Mouse (Mus musculus) midbrain, embryonic 15.5 days (tissue): ENCODE data around the gene Cntnap2. TPM values are rescaled to one million over a fixed set of nuclear protein-coding genes. Genes with fewer than 3 reads are reported as not detected.
A peak's percentile ranks its signal among the peaks of the same experiment; 100 is the strongest.

Experiments
- ATAC-seq: fragments of 200-750 bp; cut with Nextera tagmentation; replicated peaks from 2 replicates; pipeline ENCODE4 v1.8.0; 2017; ENCODE audit warnings: moderate TSS enrichment
- H3K27ac ChIP-seq: fragments of 300-500 bp; sonication (generic); 2 replicates; pipeline ENCODE4 v1.5.1; 2015; ENCODE audit warnings: mild to moderate bottlenecking, inconsistent platforms
- H3K27me3 ChIP-seq: fragments of 300-500 bp; sonication (generic); replicated peaks from 2 replicates; pipeline ENCODE4 v1.6.1; 2015; ENCODE audit warnings: inconsistent platforms
- H3K36me3 ChIP-seq: fragments of 300-500 bp; sonication (generic); replicated peaks from 2 replicates; pipeline ENCODE4 v1.6.1; 2015; ENCODE audit warnings: inconsistent platforms
- H3K4me1 ChIP-seq: fragments of 300-500 bp; sonication (generic); 2 replicates; pipeline ENCODE4 v1.6.1; 2015; ENCODE audit warnings: inconsistent platforms
- H3K4me2 ChIP-seq: fragments of 300-500 bp; sonication (generic); 2 replicates; pipeline ENCODE4 v1.6.1; 2015; ENCODE audit warnings: inconsistent platforms, mild to moderate bottlenecking, moderate library complexity
- H3K4me3 ChIP-seq: fragments of 300-500 bp; sonication (generic); 2 replicates; pipeline ENCODE4 v1.5.1; 2015; ENCODE audit warnings: mild to moderate bottlenecking, inconsistent platforms
- H3K9ac ChIP-seq: fragments of 300-500 bp; sonication (generic); 2 replicates; pipeline ENCODE4 v1.6.1; 2015; ENCODE audit warnings: mild to moderate bottlenecking, inconsistent platforms
- H3K9me3 ChIP-seq: fragments of 300-500 bp; sonication (generic); 2 replicates; pipeline ENCODE4 v1.6.1; 2016; ENCODE audit warnings: inconsistent platforms
- WGBS: fragments of 180-500 bp; shearing (Covaris S2); methylation state at CpG from one replicate; pipeline ENCODE4 v1.1.7; 2015; ENCODE audit warnings: mixed read lengths; 5-methylcytosine and 5-hydroxymethylcytosine counted together
- polyA plus RNA-seq: library from polyadenylated mRNA; unstranded; fragments of >200 nt; fragmentation: Nextera tagmentation; extraction: Ambion mirVana; gene quantifications from 2 replicates; pipeline ENCODE4 v1.2.1, GENCODE M21; 2015

The Cntnap2 gene
- polyA plus RNA-seq, 1 experiment from 2014 or later = 68.3 TPM

DNA sequence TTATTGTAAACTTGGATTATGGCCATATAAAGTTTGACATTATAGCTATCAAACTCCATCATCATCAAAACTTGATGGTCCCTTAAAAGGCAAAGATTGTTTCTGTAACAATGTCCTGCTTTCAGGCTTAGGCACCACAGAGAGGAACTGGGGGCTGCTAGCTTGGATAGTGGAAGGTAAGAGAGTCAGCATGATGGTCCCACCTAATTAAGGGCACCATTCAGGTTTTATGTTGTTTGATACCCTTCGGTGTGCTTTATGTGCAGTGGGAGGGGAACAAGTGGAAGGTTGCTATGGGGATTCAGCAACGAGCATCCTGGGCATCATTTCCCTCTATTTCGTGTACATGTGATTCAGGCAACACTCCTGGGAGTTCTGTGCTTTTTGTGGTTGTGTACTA, 1797.5 kb downstream of the Cntnap2 start:
- Histone ChIP-seq H3K4me1 (peaks cover 7% of the 10 kb centered on the region; the same call in 1 of the 2 replicates), H3K27ac (no peak overlapping the region), H3K9me3 (no peaks in the 10 kb centered on the region), H3K36me3 (no peaks in the 10 kb centered on the region), H3K9ac (no peak overlapping the region), H3K27me3 (no peaks in the 10 kb centered on the region), H3K4me2 (no peak overlapping the region), H3K4me3 (no peak overlapping the region)
- ATAC-seq = no peak
- 75% methylated on average over 3 of the region's 3 CpGs for WGBS

DNA sequence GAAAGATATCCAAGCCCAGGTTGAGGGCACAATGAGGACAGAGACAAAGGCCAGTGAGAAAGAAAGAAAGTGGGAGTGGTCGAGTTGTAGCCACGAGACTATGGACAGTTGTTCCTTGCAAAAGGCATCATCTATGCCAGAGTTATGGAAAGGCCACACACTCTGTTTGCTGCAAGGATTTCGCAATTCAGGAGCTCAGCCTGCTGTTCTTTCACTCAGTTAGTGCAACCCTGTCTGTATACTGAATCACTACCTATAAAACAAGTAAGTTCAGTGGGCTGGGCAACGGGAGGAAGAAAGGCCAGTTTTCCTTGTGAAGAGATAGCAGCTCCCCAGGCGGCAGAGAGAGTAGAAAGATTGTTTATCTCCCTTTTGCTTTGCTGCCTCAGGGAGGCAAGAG, 1801.9 kb downstream of the Cntnap2 start:
- Histone ChIP-seq H3K9ac (no peak overlapping the region), H3K27ac (no peak overlapping the region), H3K4me2 (no peak overlapping the region), H3K27me3 (no peaks in the 10 kb centered on the region), H3K4me3 (no peak overlapping the region), H3K36me3 (no peaks in the 10 kb centered on the region), H3K9me3 (no peaks in the 10 kb centered on the region), H3K4me1 (peaks cover 7% of the 10 kb centered on the region; the same call in 1 of the 2 replicates)
- ATAC-seq = no peak
- WGBS = 10% methylated on average over 5 of the region's 5 CpGs

DNA sequence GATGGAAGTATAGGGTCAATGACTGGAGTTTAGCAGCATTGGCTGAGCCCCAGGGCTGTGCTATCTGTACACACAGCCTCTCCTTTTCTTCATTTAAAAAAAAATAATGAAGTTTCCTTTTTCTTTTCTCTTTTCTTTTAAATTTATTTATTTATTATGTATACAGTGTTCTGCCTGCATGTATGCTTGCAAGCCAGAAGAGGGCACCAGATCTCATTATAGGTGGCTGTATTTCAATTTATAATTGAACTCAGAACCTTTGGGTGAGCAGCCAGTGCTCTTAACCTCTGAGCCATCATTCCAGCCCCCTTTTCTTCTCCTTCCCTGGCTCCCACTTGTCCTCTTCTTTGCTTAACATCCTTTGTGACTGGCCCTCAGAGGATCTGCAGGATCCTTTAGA, 1807.2 kb downstream of the Cntnap2 start:
- Histone ChIP-seq H3K4me1 (peaks cover 1% of the 10 kb centered on the region; the same call in 1 of the 2 replicates), H3K9ac (no peak overlapping the region), H3K9me3 (no peaks in the 10 kb centered on the region), H3K4me2 (no peak overlapping the region), H3K27me3 (no peaks in the 10 kb centered on the region), H3K36me3 (no peaks in the 10 kb centered on the region), H3K27ac (no peak overlapping the region), H3K4me3 (no peak overlapping the region)
- no peak for ATAC-seq

DNA sequence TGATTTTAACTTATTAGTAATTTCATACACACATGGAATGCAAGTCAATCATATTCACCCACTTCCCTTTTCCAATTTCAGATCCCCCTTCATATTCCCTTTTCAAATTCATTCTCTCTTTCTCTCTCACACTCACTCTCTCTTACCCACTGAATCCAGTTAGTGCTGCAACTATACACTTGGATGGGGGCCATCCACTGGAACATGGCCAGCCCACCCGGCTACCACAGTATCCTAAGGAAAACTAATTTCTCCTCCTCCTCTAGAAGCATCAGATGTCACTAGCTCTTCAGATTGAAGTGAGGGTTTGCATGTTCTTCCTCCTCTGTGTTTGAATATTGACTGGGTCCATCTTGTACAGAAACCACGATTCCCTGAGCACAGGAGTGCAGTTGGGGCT, 1827.1 kb downstream of the Cntnap2 start:
- no peaks in the 10 kb centered on the region for H3K27me3 ChIP-seq
- 75% methylated on average over 2 of the region's 2 CpGs for WGBS
- H3K9ac ChIP-seq = no peak overlapping the region
- H3K4me1 ChIP-seq = no peaks in the 10 kb centered on the region
- H3K4me2 ChIP-seq = no peak overlapping the region
- H3K27ac ChIP-seq = no peak overlapping the region
- ATAC-seq = no peak
- H3K9me3 ChIP-seq = no peaks in the 10 kb centered on the region
- H3K4me3 ChIP-seq = no peak overlapping the region
- H3K36me3 ChIP-seq = no peaks in the 10 kb centered on the region

DNA sequence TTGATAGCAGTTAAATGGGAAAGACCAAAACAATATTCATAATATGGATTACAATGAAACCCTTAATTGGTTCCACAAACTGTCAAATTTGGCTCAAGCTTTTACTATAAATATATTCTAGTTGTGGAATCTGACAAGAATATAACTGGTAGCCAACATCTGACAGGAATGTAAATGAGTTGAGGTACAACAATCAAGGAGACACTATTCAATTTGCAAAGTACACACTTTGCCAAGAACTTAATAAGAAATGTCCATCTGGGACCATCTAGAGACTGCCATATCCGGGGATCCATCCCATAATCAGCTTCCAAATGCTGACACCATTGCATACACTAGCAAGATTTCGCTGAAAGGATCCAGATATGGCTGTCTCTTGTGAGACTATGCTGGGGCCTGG, 1850.0 kb downstream of the Cntnap2 start:
- ATAC-seq = no peak
- Histone ChIP-seq H3K9me3 (no peaks in the 10 kb centered on the region), H3K27ac (no peak overlapping the region), H3K4me1 (no peaks in the 10 kb centered on the region), H3K27me3 (no peaks in the 10 kb centered on the region), H3K4me3 (no peak overlapping the region), H3K9ac (no peak overlapping the region), H3K36me3 (no peaks in the 10 kb centered on the region), H3K4me2 (no peak overlapping the region)
- 80% methylated on average over 2 of the region's 2 CpGs for WGBS

DNA sequence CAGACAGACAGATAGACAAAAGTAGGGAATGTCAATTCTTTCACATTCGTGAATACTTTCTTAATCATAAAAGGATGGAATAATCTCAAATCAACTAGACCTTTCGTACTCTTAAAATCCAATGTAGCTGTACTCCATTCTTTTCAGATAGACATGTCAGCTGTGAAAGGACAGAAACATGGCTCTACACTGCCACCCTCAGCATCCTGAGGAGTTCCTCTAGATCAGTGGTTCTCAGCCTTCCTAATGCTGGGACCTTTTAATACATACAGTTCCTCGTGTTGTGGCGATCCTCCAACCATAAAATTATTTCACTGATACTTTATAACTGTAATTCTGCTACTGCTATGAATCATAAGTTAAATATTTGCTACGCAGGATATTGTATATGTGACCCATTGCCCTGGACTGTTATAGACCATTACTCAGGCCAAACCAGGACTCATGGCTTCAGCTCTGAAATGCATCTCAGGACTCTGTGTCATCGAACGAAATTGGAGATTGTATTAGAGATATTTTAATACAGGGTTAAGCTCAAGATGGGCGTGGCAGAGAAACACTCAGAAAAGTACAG, 1859.6 kb downstream of the Cntnap2 start:
- no peak for ATAC-seq
- H3K36me3 ChIP-seq = no peaks in the 10 kb centered on the region
- no peaks in the 10 kb centered on the region for H3K9me3 ChIP-seq
- H3K4me2 ChIP-seq = no peak overlapping the region
- H3K27me3 ChIP-seq = no peaks in the 10 kb centered on the region
- no peaks in the 10 kb centered on the region for H3K4me1 ChIP-seq
- no peak overlapping the region for H3K27ac ChIP-seq
- WGBS = 73% methylated on average over 8 of the region's 8 CpGs
- no peak overlapping the region for H3K9ac ChIP-seq
- H3K4me3 ChIP-seq = no peak overlapping the region

DNA sequence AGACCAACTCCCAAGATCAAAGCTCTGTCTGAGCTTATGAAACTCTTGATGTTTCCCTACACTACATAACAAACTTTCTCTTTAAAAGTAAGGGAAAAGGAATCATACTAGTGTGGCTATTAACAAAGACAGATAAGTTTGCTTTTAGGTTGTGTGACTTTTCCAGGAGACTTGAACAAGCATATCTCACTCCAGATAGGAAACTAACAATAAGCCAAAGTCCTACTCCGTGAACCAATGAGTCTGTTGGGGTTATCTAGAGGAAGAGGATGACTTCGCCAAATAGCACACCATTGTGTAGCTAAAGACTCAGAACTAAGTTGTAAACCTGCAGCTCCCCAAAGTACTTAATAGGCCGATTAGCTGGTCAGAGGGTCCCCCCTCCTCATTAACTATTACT, 1860.8 kb downstream of the Cntnap2 start:
- WGBS = 84% methylated on average over 3 of the region's 3 CpGs
- Histone ChIP-seq H3K27ac (no peak overlapping the region), H3K4me1 (no peaks in the 10 kb centered on the region), H3K27me3 (no peaks in the 10 kb centered on the region), H3K9me3 (no peaks in the 10 kb centered on the region), H3K9ac (no peak overlapping the region), H3K4me3 (no peak overlapping the region), H3K4me2 (no peak overlapping the region), H3K36me3 (no peaks in the 10 kb centered on the region)
- ATAC-seq = no peak

DNA sequence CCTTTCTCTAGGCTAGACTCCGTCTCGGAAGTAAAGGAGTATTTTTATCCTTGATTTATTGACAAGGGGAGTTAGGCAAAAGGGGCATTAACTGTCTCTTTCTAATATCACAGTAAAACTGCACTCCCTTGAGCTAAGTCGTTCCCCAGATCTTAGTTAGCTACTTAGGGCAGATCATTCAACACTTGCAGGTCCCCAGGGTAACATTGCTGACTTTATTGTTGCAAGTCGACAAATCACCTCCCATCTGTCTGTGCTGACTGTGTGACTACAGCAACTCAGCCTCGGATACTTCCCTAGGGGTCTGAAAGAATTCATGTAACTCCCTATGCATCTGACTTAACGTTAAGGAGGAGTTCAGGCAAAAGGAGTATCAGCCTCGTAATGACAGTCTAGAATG, 1865.6 kb downstream of the Cntnap2 start:
- Histone ChIP-seq H3K4me1 (no peaks in the 10 kb centered on the region), H3K27ac (no peak overlapping the region), H3K27me3 (no peaks in the 10 kb centered on the region), H3K9ac (no peak overlapping the region), H3K4me3 (no peak overlapping the region), H3K9me3 (no peaks in the 10 kb centered on the region), H3K36me3 (no peaks in the 10 kb centered on the region), H3K4me2 (no peak overlapping the region)
- no peak for ATAC-seq
- WGBS = 69% methylated on average over 7 of the region's 7 CpGs

DNA sequence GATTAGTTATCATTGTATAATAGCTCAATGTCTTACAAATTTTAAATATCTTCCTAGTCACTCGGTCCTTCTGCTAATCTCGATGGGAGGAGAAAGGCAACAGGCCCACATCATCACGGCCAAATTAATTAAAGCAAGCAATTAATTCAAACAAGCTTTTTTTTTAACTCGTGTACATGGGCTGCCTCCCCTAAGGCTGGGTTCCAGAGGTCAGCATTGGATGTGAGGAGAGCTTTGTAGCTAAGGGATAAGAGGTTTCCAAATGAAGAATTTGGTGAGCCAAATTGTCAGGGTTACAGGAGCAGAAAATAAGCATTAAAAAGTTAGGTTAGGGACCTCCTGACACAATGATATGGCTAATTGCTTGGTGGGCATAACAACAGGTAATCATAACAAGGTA, 1886.5 kb downstream of the Cntnap2 start:
- WGBS = 46% methylated on average over 4 of the region's 4 CpGs
- ATAC-seq = no peak
- no peak overlapping the region for H3K4me2 ChIP-seq

DNA sequence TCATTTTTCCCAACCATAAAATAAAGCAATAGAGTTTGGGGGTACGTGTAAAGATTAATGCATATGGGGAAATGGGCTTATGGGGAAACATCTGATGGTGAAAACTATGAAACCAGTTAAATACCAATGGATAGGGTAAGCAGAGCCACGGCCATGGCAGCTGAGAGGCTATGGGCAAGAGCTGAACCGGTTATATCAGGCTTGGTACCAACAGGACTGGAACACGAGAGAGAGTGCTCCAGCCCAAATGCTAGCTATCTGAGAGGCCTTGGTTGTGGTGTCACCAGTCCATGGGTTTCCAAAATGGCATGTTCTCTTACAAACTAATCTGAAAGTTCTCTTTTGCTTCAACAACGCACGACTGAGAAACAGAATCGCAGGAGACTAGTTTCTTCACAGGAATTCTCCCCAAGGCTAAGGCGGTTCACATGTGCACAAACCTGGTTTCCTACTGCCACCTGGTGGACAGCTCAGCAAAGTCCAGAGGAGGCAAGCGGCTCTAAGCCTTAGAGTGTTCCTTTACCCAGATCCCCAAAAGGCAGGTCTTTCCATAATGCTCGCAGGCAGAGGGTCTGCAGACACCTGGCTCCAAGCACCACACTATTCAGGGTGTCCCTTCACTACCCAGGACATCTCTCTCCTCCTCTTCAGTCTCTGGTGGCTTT, 1902.0 kb downstream of the Cntnap2 start:
- Histone ChIP-seq H3K27ac (no peak overlapping the region), H3K9me3 (no peaks in the 10 kb centered on the region), H3K4me2 (no peak overlapping the region), H3K4me3 (no peak overlapping the region), H3K9ac (no peak overlapping the region), H3K36me3 (no peaks in the 10 kb centered on the region), H3K27me3 (no peaks in the 10 kb centered on the region), H3K4me1 (no peaks in the 10 kb centered on the region)
- 35% methylated on average over 10 of the region's 10 CpGs for WGBS
- peak; percentile 96 for ATAC-seq

More for the DNA sequence above, 1886.5 kb downstream of the Cntnap2 start:
- H3K4me1 ChIP-seq = peaks cover 4% of the 10 kb centered on the region; the same call in 1 of the 2 replicates
- no peak overlapping the region for H3K4me3 ChIP-seq
- H3K9ac ChIP-seq = no peak overlapping the region
- H3K27me3 ChIP-seq = no peaks in the 10 kb centered on the region
- no peaks in the 10 kb centered on the region for H3K9me3 ChIP-seq
- H3K36me3 ChIP-seq = no peaks in the 10 kb centered on the region
- no peak overlapping the region for H3K27ac ChIP-seq

DNA sequence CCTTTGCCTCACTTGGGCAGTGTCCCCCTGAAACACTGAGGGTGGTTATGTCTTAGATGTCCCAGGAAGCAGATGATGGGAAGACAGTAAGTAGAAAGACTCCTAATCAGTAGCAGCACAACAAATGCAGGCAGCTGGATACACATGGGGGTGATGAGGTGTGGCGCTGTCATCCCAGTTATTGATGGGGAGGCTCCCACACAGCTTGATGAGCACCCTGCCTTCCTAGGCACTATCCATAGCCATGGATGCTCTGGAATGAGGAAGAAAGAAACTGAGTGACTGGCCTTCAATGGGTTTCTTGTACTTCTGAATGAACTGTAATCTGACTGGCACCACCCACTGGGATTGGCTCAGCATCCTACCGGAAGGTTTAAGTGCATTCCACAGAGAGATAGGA, 1904.1 kb downstream of the Cntnap2 start:
- Histone ChIP-seq H3K36me3 (no peaks in the 10 kb centered on the region), H3K4me1 (no peaks in the 10 kb centered on the region), H3K27me3 (no peaks in the 10 kb centered on the region), H3K4me3 (no peak overlapping the region), H3K9ac (no peak overlapping the region), H3K4me2 (no peak overlapping the region), H3K9me3 (no peaks in the 10 kb centered on the region), H3K27ac (no peak overlapping the region)
- ATAC-seq = no peak
- whole genome bisulfite sequencing = 75% methylated on average over 2 of the region's 2 CpGs

DNA sequence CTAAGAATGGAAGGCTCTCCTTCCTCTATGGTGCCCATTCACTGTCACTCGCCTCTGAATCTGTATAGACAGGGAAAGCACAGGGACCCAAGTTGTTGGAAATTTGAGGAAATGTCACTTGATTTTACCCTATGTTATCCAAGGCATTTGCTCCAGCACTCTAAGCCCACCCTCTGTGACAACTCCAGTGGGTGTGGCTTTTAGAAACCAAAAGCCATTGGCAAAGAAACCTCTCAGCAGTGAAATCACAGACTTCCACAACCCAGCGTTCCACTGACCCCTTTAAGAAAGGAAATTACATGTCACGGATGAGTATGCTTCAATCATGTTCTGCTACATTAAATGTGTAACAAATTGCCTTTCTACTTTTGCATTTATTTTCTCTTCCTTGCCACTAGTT, 1904.5 kb downstream of the Cntnap2 start:
- H3K4me1 ChIP-seq = no peaks in the 10 kb centered on the region
- H3K36me3 ChIP-seq = no peaks in the 10 kb centered on the region
- no peak overlapping the region for H3K4me3 ChIP-seq
- no peak overlapping the region for H3K4me2 ChIP-seq
- ATAC-seq = no peak
- 72% methylated on average over 3 of the region's 3 CpGs for WGBS
- no peaks in the 10 kb centered on the region for H3K27me3 ChIP-seq
- no peaks in the 10 kb centered on the region for H3K9me3 ChIP-seq
- H3K27ac ChIP-seq = no peak overlapping the region
- H3K9ac ChIP-seq = no peak overlapping the region

DNA sequence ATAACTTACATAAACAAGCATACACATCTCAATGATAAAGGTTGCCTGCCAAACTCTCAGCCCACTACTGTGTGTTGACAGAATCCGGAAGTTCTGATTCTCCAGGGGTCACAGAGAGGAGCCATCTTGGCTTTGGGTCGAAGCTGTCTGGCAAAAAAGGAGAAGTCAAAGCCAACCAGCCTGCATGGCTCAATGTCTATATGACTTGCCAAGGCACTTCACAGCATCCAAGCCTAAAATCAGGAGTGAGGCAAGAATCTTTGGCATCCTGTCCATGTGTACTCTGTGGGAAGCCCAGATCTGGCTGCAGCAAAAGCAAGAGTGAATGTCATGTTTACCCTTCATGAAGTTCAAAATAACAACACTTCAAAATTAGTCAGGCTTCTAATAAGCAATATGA, 1913.5 kb downstream of the Cntnap2 start:
- Histone ChIP-seq H3K9me3 (no peaks in the 10 kb centered on the region), H3K4me3 (no peak overlapping the region), H3K27ac (no peak overlapping the region), H3K4me2 (no peak overlapping the region), H3K9ac (no peak overlapping the region), H3K36me3 (no peaks in the 10 kb centered on the region), H3K27me3 (no peaks in the 10 kb centered on the region), H3K4me1 (no peaks in the 10 kb centered on the region)
- 75% methylated on average over 2 of the region's 2 CpGs for WGBS
- ATAC-seq = no peak
